Comparison of ENCODE assay signal across 8 mouse cellular contexts in the genomic region with DNA sequence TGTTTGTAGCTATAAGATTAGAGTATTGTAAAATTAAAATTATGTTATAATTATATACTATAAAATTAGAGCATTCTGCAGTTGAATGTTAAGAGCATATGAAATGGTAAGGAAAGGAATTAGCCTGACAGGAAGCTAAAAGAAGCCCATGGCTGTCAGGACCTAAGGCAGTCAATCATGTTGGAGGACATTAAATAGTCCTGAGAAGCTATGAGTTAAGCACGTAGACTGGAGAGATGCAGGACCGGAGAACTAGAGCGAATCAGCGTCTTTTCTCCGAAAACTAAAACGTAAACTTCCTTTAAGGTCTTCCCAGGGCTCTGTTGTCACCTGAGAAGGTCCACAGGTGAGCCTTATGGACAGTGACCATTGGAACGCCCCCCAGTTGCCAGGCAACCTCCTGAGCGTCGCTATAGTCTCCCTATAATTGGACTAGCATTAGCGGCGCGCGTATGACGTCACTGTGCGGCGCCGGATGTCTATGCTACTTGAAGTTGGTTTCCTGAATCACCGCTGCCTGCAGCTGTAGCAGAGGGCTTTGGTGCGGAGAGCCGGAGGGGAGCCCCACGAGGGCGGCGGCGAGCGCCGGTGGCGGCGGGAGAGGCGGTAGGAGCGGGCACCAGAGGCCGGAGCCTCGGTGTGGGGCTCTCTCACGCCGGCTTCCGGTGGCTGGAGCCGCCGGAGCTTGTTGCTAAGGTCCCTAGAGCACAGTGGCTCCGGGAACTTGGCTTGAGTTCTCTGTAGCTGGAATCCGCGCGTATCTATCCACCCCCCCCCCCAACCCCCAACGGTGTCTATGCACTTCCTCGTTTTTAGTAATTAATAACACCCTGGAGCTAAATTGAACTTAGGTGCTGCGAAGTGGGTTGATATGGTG. TPM values are rescaled to one million over a fixed set of nuclear protein-coding genes. Genes with fewer than 3 reads are reported as not detected.
A peak's percentile ranks its signal among the peaks of the same experiment; 100 is the strongest.
DNase-seq lines count a peak whose midpoint lies in the region; ATAC-seq lines count a peak whose summit lies in the region.

No protein-coding gene starts in this region.

- H3K36me3 ChIP-seq in hindbrain, embryonic 16.5 days (ENCODE audit: control insufficient read depth, insufficient read depth, low read length) = peaks cover 9% of the 10 kb centered on the region; the same call in 1 of the 2 replicates
- peaks cover 8% of the 10 kb centered on the region; the same call in 1 of the 2 replicates for H3K36me3 ChIP-seq in macrophage (ENCODE audit: inconsistent target)

- under 1% methylated on average over 44 of the region's 44 CpGs for WGBS in hindbrain, embryonic 16.5 days
- under 1% methylated on average over 43 of the region's 44 CpGs for WGBS in macrophage (ENCODE audit: missing documents)

- peak overlapping the region; percentile 72 for H3K4me3 ChIP-seq in hindbrain, embryonic 16.5 days (ENCODE audit: low read length)
- H3K4me3 ChIP-seq in macrophage (ENCODE audit: inconsistent target) = peak overlapping the region; percentile 61

- H3K9ac ChIP-seq in hindbrain, embryonic 16.5 days (ENCODE audit: low read depth, low read length) = peak overlapping the region; percentile 77

- no peaks in the 10 kb centered on the region for H3K9me3 ChIP-seq in hindbrain, embryonic 16.5 days (ENCODE audit: control insufficient read depth, low read length)

- H3K79me2 ChIP-seq in macrophage (ENCODE audit: inconsistent target) = no peaks in the 10 kb centered on the region; the same call in 1 of the 2 replicates

- peak; percentile 88 for DNase-seq in WW6 (ENCODE audit: low read depth, low spot score)
- DNase-seq in cerebellum, postnatal 4 days (ENCODE audit: low spot score in 2 of 2) = peak; percentile 81 to 93
- DNase-seq in gastrocnemius, adult 18-20 months (ENCODE audit: low spot score) = peak; percentile 89
- DNase-seq in left cerebral cortex, adult 18-20 months (ENCODE audit: low spot score in 2 of 2) = peak; percentile 93 to 97
- DNase-seq in right cerebral cortex, adult 18-20 months = peak; percentile 96
- peak; percentile 82 for DNase-seq in urinary bladder, postnatal 10 days (ENCODE audit: low spot score)

- H3K4me1 ChIP-seq in hindbrain, embryonic 16.5 days (ENCODE audit: control insufficient read depth, insufficient read depth, low read depth, low read length) = peaks cover 7% of the 10 kb centered on the region

- H3K4me2 ChIP-seq in hindbrain, embryonic 16.5 days (ENCODE audit: low read length) = peak overlapping the region; percentile 56

- ATAC-seq in hindbrain, embryonic 16.5 days = peak; percentile 100

- 0 out of 2 replicates have a peak overlapping the region, but pooled peaks have one; percentile 48 for H3K27ac ChIP-seq in hindbrain, embryonic 16.5 days (ENCODE audit: low read depth, low read length)
- no peak overlapping the region for H3K27ac ChIP-seq in macrophage

- H3K27me3 ChIP-seq in hindbrain, embryonic 16.5 days (replicated peaks; ENCODE audit: control insufficient read depth, insufficient read depth, low read length) = no peaks in the 10 kb centered on the region

RNA-seq across cellular contexts. Expression of gene 5730480H06Rik, which starts 44.4 kb away (rescaled TPM):
- 1 to 10 TPM; 3.4 to 4.1 TPM for total RNA-seq in gastrocnemius, adult 18-20 months (2021)
- polyA plus RNA-seq in hindbrain, embryonic 16.5 days (2015; fragmentation: Nextera tagmentation; extraction: Ambion mirVana) = 14.6 and 18.7 TPM in 2 replicates
- 10 to 100 TPM; 16.2 to 16.8 TPM for total RNA-seq in left cerebral cortex, adult 18-20 months (2021)
- 10 to 100 TPM in 25 of 26 experiments, 1 to 10 TPM in 1; 8.5 to 68.0 (median 40.2) TPM for total RNA-seq in macrophage (2018; cell fraction: chromatin; rRNA removed)
- total RNA-seq in macrophage (2018; cell fraction: cytosol; rRNA removed) = 10 to 100 TPM in 2 of 26 experiments, 1 to 10 TPM in 24; 4.5 to 10.9 (median 7.2) TPM
- 10 to 100 TPM; 10.1 to 64.3 (median 31.7) TPM for total RNA-seq in macrophage (2018; cell fraction: nucleus; rRNA removed)
- polyA plus RNA-seq in macrophage (2018) = 4.3 to 6.9 TPM (median 6.4 TPM) in 3 replicates
